Mouse (Mus musculus): ENCODE results near the gene Gm21679.
"Not testable (repeated sequence)": the region's sequence is repeated elsewhere in the genome, so short reads cannot be mapped to it uniquely, and the experiment has no call there.

Gene Gm21679

DNA sequence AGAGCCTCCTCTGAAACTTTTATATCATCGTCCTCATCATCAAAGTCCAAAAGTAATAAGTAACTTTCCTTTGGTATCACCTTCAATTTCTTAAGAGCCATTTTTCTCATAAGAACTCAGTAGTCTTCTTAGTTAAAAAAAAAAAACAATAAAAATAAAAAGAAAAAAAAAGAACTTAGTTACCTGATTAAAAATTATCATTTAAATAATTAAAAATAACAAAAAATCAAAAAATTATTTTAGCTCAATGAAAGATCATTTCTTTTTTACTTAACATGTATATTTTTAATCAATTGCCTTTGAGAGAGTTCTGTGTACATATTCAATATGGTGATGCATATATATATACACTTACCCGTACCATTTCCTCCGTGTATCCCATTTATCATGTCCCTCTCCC is at the start of gene Gm21679:
Gm21679 (minus strand) TSS at position 101 of the 400 bp plus-strand sequence.
- DNase-seq (ENCODE audit: low read depth, low spot score); H3K27me3 ChIP-seq (ENCODE audit: control insufficient read depth, insufficient read depth, low read length, poor library complexity, severe bottlenecking); H3K36me3 ChIP-seq (ENCODE audit: control insufficient read depth, insufficient read depth, low read length, poor library complexity, severe bottlenecking): not testable (repeated sequence)
